Mouse (Mus musculus) liver (tissue): Measurements from ENCODE around the gene Thada.
A peak's percentile ranks its signal among the peaks of the same experiment; 100 is the strongest.

Experiments used
- DNase-seq: peaks from one replicate; pipeline ENCODE4 v3.0.0-alpha.2; 2020; ENCODE audit warnings: mixed read lengths

Gene Thada

GRCm38 (mm10) chr17:84474312-84474711 lies 8.3 kb upstream of the Thada start:
- DNase-seq = no peak

- no peak for DNase-seq
Observed at GRCm38 (mm10) chr17:84435012-84435411, 31.0 kb downstream of the Thada start.

DNA sequence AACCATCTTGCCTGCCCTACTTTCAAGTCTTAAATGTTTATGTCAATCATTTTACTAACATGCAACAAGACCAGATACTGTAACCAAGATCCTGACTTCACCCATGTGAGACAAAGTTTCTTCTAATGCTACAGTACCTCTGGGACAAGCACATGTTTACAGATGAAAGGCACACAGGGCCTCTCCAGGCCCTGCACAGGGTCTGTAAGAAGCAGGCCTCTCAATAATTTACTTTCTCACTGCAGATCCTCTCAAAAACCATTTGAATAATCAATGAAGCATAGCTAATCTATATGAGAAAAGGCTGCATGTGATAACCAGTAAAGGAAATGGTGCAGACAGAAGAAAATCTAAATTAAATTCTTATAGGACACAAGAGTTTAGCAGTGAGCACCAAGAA lies 31.8 kb downstream of the Thada start:
- no peak for DNase-seq

- no peak for DNase-seq
Observed at GRCm38 (mm10) chr17:84431991-84432390, 34.0 kb downstream of the Thada start.

- DNase-seq = no peak
Observed at GRCm38 (mm10) chr17:84424258-84424657, 41.7 kb downstream of the Thada start.

- no peak for DNase-seq
Observed at GRCm38 (mm10) chr17:84422916-84423315, 43.1 kb downstream of the Thada start.

DNA sequence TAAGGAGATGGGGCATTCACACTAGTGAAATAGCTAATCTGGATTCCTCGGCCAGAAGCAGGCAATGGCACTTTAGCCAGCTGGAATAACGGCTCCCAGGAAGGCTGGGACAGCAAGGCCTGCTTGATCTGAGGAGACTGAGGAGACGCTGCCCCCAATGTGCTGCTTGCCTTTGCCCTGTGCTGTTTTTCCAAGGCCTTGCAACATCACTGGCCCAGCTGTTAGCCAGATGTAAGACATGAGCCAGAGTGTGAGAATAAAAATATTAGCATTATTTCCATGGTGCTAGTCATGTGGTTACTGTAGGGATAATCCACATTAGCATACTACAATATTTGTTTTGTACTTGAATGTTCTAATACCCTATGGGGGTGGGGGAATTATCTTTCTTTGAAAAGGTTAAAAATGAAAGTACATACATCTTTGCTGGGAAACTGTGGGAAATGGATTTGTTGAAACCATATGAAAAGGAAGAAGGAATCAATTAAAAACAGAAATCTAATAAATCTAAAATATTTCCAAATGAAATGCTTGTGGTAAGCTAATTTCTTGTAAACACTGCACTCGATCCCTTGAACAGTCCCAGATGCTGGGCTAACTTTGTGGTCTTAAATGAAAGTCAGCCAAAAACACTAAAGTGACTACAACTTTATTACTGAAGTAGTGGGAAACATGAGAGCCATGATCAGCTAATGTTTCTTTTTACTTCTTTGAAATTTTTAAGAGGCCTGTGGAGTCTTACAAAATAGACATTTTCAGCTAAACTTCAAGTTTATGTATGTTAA lies 43.8 kb downstream of the Thada start:
- DNase-seq = no peak

GRCm38 (mm10) chr17:84421042-84421441 lies 45.0 kb downstream of the Thada start:
- no peak for DNase-seq

- DNase-seq = no peak
Observed at GRCm38 (mm10) chr17:84420276-84420639, 45.7 kb downstream of the Thada start.

- peak; percentile 10 for DNase-seq
Observed at GRCm38 (mm10) chr17:84419326-84420275, 46.4 kb downstream of the Thada start.

DNA sequence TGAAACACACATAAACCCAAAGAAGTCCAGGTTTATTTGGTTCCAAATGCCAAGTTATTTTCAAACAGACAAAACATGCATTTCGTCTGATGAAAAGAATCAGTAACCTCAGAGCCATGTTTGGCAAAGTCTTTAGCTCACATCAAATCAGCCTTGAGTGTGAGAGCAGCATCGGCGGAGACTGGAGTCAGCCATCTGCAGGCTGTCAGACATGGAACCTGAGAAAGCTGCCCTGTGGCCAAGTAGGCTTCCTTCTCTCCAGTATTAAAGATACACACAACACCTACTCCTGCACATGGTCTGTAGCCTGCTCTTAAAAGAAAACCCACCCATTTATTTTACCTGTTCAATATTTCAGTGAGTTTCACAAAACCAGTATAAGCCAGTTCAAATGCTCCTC lies 50.1 kb downstream of the Thada start:
- no peak for DNase-seq

DNA sequence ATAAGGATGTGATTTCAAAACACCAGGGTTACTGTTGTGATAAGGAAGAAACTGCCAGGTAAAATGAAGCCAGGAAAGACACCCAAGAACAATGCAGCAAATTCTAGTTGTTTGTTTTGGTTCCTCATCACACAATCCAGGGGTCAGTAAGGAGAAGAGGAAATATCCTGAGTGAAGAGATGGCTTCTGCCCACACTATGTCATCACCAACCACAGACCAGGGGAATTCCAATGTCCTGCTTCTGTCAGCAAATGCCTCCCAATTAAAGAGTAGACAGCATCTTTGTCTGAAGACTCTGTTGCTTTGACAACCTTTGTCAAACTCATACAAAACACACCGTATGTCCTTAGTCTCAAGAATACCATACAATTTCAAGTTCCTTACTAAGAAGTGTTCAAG lies 57.3 kb downstream of the Thada start:
- DNase-seq = no peak

- no peak for DNase-seq
Observed at GRCm38 (mm10) chr17:84405616-84406015, 60.4 kb downstream of the Thada start.

- no peak for DNase-seq
Observed at GRCm38 (mm10) chr17:84401796-84402195, 64.2 kb downstream of the Thada start.

- DNase-seq = no peak
Observed at GRCm38 (mm10) chr17:84399431-84399830, 66.6 kb downstream of the Thada start.

DNA sequence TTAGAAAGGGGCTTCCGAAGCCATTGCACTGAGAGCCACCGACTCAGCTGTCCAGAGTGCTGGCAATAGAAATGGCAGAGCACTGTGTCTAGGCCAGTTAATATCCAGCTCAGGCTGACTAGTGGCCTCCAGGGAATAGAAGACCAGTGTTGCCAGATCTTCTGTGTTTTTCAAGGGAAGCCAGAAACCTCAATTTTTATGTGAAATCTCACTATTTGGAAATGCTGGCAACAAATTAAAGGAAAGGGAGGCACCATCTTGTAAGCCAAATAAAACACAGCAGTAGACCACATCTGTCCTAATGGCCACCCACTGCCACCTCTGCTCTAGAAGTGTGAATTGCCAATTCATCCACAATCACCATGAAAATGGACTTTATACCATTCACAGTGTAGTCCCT lies 76.0 kb downstream of the Thada start:
- no peak for DNase-seq

DNA sequence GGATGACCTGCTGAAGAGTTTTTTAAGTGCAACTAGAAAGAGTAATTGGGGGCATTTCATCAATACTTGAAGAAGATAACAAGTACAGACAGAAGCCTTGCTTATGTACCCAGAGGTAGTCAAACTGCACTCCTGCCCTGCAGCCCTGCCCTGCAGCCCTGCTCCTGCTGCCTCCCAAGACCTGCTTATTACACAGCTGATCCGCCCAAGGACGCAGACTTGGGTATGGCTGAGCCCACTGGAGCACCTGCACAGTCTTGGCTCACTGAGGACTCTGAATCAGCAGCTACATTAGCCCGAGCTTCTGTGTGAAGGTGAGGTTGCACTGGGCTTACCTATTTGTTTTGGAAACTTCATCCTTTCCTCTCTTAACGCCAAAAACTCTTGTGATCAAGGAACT lies 79.8 kb downstream of the Thada start:
- DNase-seq = no peak

DNA sequence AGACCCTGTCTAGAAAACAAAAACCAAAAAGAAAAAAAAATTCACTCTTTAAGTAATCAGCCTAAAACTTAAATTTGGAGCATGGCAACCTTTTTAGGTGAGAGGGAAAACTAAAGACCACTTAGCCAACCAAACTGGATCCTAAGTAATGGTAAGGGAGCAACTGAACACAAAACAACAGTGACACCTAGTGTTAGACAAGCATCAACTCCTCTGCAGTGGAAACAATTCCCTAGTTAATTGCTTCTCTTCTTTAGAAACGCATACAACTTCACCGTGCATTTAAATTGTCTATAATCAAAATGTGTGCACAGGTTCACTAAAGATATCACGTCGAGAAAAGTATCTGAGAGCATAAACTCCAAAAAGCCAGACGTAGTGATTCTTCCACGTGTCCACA lies 80.3 kb downstream of the Thada start:
- DNase-seq = no peak

DNA sequence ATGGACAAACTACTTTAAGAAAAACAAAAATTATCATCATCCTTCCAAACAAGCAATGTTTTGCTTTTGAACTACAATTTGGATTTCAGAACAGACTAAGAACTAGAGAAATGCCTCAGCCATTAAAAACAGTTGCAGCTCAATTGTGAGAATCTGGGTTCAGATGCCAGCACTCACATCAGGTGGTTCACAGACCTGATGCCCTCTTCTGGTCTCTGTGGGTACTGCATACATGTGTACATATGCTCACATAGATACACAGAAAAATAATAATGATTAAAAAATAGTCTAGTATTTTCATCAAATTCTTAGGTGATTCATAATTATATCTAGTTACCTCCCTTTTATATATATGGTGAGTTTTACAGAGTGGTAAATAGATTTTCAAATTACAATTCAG lies 81.3 kb downstream of the Thada start:
- no peak for DNase-seq

- no peak for DNase-seq
Observed at GRCm38 (mm10) chr17:84380340-84380739, 85.7 kb downstream of the Thada start.

DNA sequence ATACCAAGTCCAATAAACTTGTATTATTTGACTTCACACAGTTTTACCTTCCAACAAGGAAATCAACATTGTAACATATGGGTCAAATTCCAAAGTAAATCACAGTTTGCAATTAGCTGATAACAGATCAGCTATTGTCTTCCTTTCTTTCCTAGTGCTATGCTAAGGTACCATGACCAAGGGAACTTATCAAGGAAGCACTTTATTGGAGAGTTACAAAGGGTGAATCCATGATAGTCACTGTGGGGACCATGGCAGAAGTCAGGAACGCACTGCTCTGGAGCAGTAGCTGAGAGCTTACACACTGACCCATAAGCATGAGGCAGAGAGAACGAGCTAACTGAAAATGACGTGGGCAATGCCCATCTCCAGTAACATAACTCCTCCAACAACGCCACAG lies 89.1 kb downstream of the Thada start:
- no peak for DNase-seq

DNA sequence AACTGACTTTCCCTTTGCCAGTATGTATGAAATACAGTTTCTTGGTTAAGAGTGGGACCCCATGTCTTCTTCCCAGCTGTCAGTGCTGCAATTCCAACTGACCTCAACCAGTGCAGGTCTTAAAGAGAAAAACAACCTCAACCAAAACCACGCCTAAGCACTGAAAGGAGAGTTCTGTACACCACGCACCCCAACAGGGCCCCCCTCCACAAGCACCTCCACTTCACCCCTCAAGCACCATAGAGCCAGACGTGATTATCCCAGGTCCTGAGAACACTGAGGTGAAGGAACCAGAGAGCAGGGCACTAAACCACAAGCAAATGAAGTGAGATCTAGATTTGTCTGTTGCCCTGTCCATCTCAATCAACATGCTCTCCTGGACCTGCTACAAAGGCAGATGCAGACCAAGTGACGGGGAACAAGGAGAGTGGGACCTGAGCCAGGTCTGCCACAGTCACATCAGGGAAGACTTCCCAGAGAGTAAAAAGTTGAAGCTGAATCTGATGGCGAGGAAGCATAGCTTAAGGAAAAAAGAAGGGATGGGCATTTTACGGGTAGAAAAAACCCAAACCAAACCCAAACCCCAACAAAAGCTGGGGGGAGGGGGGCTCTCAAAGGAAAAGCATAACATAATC lies 93.5 kb downstream of the Thada start:
- no peak for DNase-seq

DNA sequence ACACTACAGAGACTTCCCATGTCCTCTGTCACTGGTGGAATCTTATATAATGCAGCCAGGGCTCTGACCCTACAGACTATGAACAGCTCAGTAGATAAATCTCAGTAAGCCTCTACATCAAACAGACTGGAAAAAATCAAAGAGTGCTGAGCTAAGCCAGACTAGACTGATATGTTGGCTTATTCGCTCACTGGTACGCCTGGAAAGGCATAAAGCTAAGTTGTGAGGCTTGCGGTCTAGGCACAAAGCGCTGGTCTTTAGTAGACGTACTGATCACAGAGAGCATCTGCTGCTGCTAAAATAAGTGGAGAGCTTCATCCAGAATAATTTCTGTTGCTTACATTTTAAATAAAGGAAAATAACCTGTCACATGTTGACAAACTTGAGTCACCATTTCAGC lies 95.6 kb downstream of the Thada start:
- DNase-seq = no peak

- DNase-seq = no peak
Observed at GRCm38 (mm10) chr17:84369769-84370168, 96.2 kb downstream of the Thada start.
